Mouse (Mus musculus): ENCODE results near the gene Jph4. TPM values are rescaled to one million over a fixed set of nuclear protein-coding genes. Genes with fewer than 3 reads are reported as not detected.
A peak's percentile ranks its signal among the peaks of the same experiment; 100 is the strongest.

Jph4 gene
- polyA plus RNA-seq, 1 experiment from 2014 or later: 45.1 TPM

DNA sequence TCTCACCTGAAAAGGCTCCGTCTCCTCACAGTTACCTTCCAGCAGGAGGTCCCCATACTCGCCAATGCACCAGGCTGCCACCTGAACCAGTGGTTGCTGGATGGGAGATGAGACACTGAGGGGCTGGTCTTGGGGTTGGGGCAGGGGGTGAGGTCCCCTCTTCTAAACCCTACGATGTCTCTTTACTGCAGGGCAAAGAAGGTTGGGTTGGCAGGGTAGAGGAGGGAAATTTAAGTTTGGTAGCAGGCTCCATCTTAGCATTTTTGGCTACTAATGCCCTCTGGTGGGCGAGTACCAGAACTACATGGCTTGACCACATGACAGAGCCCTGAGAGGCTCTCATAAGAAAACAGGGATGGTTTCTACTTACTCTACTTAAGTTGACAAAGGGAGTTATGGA is 15.1 kb downstream of the Jph4 start:
- whole genome bisulfite sequencing: 55% methylated on average over 4 of the region's 4 CpGs
- H3K36me3 ChIP-seq (ENCODE audit: control insufficient read depth, insufficient read depth): no peaks in the 10 kb centered on the region
- no peaks in the 10 kb centered on the region for H3K9me3 ChIP-seq (ENCODE audit: control insufficient read depth, low read length)
- H3K9ac ChIP-seq (replicated peaks; ENCODE audit: low read depth, low read length): no peak overlapping the region
- no peak overlapping the region for H3K4me3 ChIP-seq (replicated peaks; ENCODE audit: low read length)
- H3K27ac ChIP-seq (ENCODE audit: low read length): no peak overlapping the region
- peak; percentile 5; the same call in 1 of the 2 replicates for ATAC-seq
- no peaks in the 10 kb centered on the region for H3K27me3 ChIP-seq (replicated peaks; ENCODE audit: control insufficient read depth, insufficient read depth, low read length)
- H3K4me2 ChIP-seq (ENCODE audit: low read length): no peak overlapping the region
- peaks cover 25% of the 10 kb centered on the region for H3K4me1 ChIP-seq (replicated peaks; ENCODE audit: control insufficient read depth, insufficient read depth, low read length)

DNA sequence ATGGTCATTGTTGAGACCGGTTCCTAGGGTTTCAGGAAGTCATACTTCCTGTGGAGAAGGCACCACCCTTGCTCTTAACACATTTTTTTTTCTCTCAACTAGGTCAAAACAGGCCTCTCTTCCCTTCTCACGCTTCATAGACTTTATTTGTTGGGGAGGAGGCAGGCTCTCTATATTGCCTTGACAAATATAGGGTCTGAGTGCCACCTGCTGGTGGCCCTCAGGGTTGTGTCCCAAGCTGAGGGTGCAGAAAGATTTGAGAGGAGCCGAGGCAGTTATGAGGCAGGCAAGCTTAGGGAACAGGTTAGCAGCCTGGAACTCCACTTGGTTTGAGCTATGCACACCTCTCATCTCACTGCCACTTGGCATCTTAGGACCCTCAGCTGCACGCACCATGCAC is 18.7 kb downstream of the Jph4 start:
- Histone ChIP-seq H3K4me3 (replicated peaks; ENCODE audit: low read length) (no peak overlapping the region), H3K9ac (replicated peaks; ENCODE audit: low read depth, low read length) (no peak overlapping the region), H3K27ac (ENCODE audit: low read length) (no peak overlapping the region), H3K36me3 (ENCODE audit: control insufficient read depth, insufficient read depth) (no peaks in the 10 kb centered on the region), H3K4me1 (replicated peaks; ENCODE audit: control insufficient read depth, insufficient read depth, low read length) (peaks cover 28% of the 10 kb centered on the region), H3K4me2 (ENCODE audit: low read length) (no peak overlapping the region), H3K27me3 (replicated peaks; ENCODE audit: control insufficient read depth, insufficient read depth, low read length) (no peaks in the 10 kb centered on the region), H3K9me3 (ENCODE audit: control insufficient read depth, low read length) (no peaks in the 10 kb centered on the region)
- 0 out of 2 replicates have a peak, but pooled peaks have one; percentile 5 for ATAC-seq
- WGBS: 51% methylated on average over 4 of the region's 4 CpGs

DNA sequence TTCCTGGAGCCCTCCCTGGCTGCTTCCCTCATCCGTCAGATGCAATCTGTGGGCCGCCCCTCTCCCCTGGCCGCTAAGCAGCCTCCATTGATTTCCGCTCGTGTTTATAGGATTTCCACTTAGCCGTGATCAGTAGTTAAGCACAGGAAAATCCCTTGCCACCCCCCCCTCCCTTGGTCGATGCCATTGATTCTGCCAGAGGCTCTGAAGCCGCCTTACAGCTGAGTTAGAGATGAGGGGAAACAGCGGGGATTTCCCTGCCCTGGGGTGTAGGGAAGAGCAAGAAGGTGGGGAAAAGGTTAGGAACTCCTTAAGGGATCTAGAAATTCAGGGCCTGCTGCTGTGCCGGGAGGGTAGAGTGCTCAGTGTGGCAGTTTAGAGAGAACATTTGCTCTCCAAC is 19.1 kb downstream of the Jph4 start:
- Histone ChIP-seq H3K27me3 (replicated peaks; ENCODE audit: control insufficient read depth, insufficient read depth, low read length) (no peaks in the 10 kb centered on the region), H3K4me2 (ENCODE audit: low read length) (no peak overlapping the region), H3K9me3 (ENCODE audit: control insufficient read depth, low read length) (no peaks in the 10 kb centered on the region), H3K36me3 (ENCODE audit: control insufficient read depth, insufficient read depth) (no peaks in the 10 kb centered on the region), H3K4me1 (replicated peaks; ENCODE audit: control insufficient read depth, insufficient read depth, low read length) (peaks cover 28% of the 10 kb centered on the region), H3K9ac (replicated peaks; ENCODE audit: low read depth, low read length) (no peak overlapping the region), H3K27ac (ENCODE audit: low read length) (no peak overlapping the region), H3K4me3 (replicated peaks; ENCODE audit: low read length) (no peak overlapping the region)
- WGBS: 65% methylated on average over 10 of the region's 10 CpGs
- ATAC-seq: no peak

DNA sequence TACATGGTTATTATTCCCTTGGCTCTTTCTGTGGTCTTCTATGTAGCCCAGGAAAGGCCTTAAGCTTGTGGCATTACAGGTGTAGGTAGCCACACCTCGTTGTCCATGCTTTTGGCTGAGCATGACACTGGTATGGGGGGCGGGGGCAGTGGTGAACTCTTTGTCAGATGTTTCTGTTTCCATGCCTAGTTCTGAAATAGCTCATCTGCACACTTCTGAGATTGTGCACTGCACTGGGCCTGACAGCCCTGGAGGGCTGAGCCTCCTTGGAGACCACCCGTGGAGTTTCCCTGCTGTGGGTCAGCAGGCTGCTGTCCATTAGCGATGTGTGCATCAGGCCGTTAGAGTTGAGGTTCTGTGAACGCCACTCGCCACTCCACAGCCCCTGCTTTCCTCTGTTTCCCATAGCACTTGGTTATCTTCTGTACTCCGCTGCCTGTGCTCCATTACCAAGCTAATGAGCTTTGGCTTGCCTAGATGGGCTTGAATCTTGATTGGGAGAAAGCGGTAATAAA is 20.1 kb downstream of the Jph4 start:
- WGBS: 43% methylated on average over 9 of the region's 9 CpGs

DNA sequence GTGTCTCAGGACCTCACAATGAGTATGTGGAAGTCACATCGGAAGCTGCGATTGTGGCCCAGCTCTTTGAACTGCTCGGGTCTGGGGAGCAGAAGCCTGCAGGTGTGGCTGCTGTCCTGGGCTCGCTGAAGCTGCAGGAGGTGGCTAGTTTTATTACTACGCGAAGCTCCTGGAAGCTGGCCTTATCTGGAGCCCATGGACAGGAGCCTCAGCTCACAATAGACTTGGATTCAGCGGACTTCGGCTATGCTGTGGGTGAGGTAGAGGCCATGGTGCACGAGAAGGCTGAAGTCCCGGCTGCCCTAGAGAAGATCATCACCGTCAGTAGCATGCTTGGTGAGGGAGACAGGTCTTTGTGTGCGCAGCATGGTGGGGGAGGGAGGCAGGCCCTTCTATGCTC is 21.1 kb downstream of the Jph4 start:
- WGBS: 67% methylated on average over 12 of the region's 12 CpGs
- Histone ChIP-seq H3K4me3 (replicated peaks; ENCODE audit: low read length) (peak overlapping the region; percentile 72), H3K4me2 (ENCODE audit: low read length) (peak overlapping the region; percentile 80), H3K27ac (ENCODE audit: low read length) (no peak overlapping the region), H3K36me3 (ENCODE audit: control insufficient read depth, insufficient read depth) (no peaks in the 10 kb centered on the region), H3K27me3 (replicated peaks; ENCODE audit: control insufficient read depth, insufficient read depth, low read length) (no peaks in the 10 kb centered on the region), H3K4me1 (replicated peaks; ENCODE audit: control insufficient read depth, insufficient read depth, low read length) (peaks cover 34% of the 10 kb centered on the region), H3K9me3 (ENCODE audit: control insufficient read depth, low read length) (no peaks in the 10 kb centered on the region), H3K9ac (replicated peaks; ENCODE audit: low read depth, low read length) (peak overlapping the region; percentile 88)
- no peak for ATAC-seq

More for the DNA sequence above, 20.1 kb downstream of the Jph4 start:
- Histone ChIP-seq H3K9ac (replicated peaks; ENCODE audit: low read depth, low read length) (no peak overlapping the region), H3K4me2 (ENCODE audit: low read length) (peak overlapping the region; percentile 8), H3K36me3 (ENCODE audit: control insufficient read depth, insufficient read depth) (no peaks in the 10 kb centered on the region), H3K4me3 (replicated peaks; ENCODE audit: low read length) (no peak overlapping the region), H3K9me3 (ENCODE audit: control insufficient read depth, low read length) (no peaks in the 10 kb centered on the region), H3K27me3 (replicated peaks; ENCODE audit: control insufficient read depth, insufficient read depth, low read length) (no peaks in the 10 kb centered on the region), H3K27ac (ENCODE audit: low read length) (no peak overlapping the region), H3K4me1 (replicated peaks; ENCODE audit: control insufficient read depth, insufficient read depth, low read length) (peaks cover 31% of the 10 kb centered on the region)
- ATAC-seq: no peak

DNA sequence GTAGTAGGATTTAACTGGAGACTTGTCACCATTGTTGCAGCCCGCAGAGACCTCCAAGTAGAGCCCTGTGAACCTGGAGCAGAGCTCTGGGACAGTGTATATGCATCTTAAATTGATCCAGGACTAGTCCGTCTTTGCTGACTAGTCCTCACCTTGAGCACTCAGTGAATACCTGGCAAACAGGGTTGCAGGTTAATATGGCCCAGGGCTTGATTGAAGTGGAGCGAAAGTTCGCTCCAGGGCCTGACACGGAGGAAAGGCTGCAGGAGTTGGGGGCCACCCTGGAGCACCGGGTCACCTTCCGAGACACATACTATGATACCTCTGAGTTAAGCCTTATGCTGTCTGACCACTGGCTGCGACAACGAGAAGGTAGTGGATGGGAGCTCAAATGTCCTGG is 21.5 kb downstream of the Jph4 start:
- Histone ChIP-seq H3K4me3 (replicated peaks; ENCODE audit: low read length) (peak overlapping the region; percentile 72), H3K9me3 (ENCODE audit: control insufficient read depth, low read length) (no peaks in the 10 kb centered on the region), H3K27ac (ENCODE audit: low read length) (peak overlapping the region; percentile 88), H3K4me2 (ENCODE audit: low read length) (peak overlapping the region; percentile 80), H3K27me3 (replicated peaks; ENCODE audit: control insufficient read depth, insufficient read depth, low read length) (no peaks in the 10 kb centered on the region), H3K4me1 (replicated peaks; ENCODE audit: control insufficient read depth, insufficient read depth, low read length) (peaks cover 38% of the 10 kb centered on the region), H3K36me3 (ENCODE audit: control insufficient read depth, insufficient read depth) (no peaks in the 10 kb centered on the region), H3K9ac (replicated peaks; ENCODE audit: low read depth, low read length) (peak overlapping the region; percentile 88)
- 52% methylated on average over 9 of the region's 9 CpGs for WGBS
- no peak for ATAC-seq

DNA sequence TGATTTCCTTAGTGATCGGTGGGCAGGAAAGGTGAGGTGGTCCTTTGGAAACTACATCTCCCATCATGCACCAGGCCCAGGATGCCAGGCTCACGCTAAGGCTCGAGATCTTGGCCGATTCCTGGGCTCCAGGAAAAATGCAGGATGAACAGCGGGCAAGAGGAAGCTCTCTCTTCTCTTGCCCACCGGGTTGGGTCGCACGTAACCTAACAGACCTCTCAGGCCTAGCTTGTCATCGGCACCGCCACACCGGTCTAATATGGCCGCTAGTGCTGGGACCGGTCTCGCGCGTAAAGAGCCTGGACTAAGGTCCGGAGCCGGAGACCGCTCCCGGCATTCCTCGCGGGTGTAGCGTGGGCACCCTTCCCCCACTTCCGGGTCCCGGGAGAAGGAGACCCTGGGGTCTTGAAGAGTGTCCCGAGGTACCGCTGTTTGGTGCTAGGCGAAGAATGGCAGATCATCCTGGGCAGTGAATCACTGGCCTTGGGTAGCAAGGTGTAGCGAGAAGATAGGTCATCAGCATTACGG is 22.0 kb downstream of the Jph4 start, which contains the start of gene Thtpa:
TSS of gene Thtpa (plus strand) at position 81 of the 528 bp plus-strand sequence.
- ATAC-seq: peak; percentile 47
- H3K4me2 ChIP-seq (ENCODE audit: low read length): peak within 1 kb of the TSS; percentile 80
- WGBS: under 1% methylated on average over 30 of the region's 30 CpGs
- no peaks in the 10 kb centered on the region for H3K9me3 ChIP-seq (ENCODE audit: control insufficient read depth, low read length)
- H3K9ac ChIP-seq (replicated peaks; ENCODE audit: low read depth, low read length): peak within 1 kb of the TSS; percentile 88
- H3K27ac ChIP-seq (ENCODE audit: low read length): peak within 1 kb of the TSS; percentile 88
- no peaks in the 10 kb centered on the region for H3K36me3 ChIP-seq (ENCODE audit: control insufficient read depth, insufficient read depth)
- H3K27me3 ChIP-seq (replicated peaks; ENCODE audit: control insufficient read depth, insufficient read depth, low read length): no peaks in the 10 kb centered on the region
- H3K4me1 ChIP-seq (replicated peaks; ENCODE audit: control insufficient read depth, insufficient read depth, low read length): peaks cover 43% of the 10 kb centered on the region
- peak within 1 kb of the TSS; percentile 72 for H3K4me3 ChIP-seq (replicated peaks; ENCODE audit: low read length)

DNA sequence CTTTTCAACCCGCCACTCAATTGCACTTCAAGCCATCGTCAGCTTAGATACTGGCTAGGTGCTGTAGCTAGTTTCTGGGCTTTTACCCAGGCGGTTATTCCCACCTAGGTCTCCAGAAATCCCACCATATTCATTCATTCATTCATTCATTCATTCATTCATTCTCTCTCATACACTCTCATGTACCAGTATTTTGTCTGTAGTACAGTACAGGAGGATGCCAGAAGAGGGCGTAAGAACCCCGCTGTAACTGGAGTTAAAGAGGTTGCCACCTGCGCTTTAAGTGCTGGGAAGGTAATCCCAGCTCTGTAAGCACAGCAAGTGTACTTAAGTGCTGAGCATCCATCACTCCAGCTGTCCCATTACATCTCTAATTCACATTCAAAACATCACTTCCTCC is 22.8 kb downstream of the Jph4 start:
- peaks cover 51% of the 10 kb centered on the region for H3K4me1 ChIP-seq (replicated peaks; ENCODE audit: control insufficient read depth, insufficient read depth, low read length)
- H3K27ac ChIP-seq (ENCODE audit: low read length): no peak overlapping the region
- WGBS: 51% methylated on average over 6 of the region's 6 CpGs
- no peaks in the 10 kb centered on the region for H3K9me3 ChIP-seq (ENCODE audit: control insufficient read depth, low read length)
- no peak overlapping the region for H3K4me2 ChIP-seq (ENCODE audit: low read length)
- no peaks in the 10 kb centered on the region for H3K36me3 ChIP-seq (ENCODE audit: control insufficient read depth, insufficient read depth)
- H3K9ac ChIP-seq (replicated peaks; ENCODE audit: low read depth, low read length): no peak overlapping the region
- no peak for ATAC-seq
- no peak overlapping the region for H3K4me3 ChIP-seq (replicated peaks; ENCODE audit: low read length)
- H3K27me3 ChIP-seq (replicated peaks; ENCODE audit: control insufficient read depth, insufficient read depth, low read length): no peaks in the 10 kb centered on the region

DNA sequence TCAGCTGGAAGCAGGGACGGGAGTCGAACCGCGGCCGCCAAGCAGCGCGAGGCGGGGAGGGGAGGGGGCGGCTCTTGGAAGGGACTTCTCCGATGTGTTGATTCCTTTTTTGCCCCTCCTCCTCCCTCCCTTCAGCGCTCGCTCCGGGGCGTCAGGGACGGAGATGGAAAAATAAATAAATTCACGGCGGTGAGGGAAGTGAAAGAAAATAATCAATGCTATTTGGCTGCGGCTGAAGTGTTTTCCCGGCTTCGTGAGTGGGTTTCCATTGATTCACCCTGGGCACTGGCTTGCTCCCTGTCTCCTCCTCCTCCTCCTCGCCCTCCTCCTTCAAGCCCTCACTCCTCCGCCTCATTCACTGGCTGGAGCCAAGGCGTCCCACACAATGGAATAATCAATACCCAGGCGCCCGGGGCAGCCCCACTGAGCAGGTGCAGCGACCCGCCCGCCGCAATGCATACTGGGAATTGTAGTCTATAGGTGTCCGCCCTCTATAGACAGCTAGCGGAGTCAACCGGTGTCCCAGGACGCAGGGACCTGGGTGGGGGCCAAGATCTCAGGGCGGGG is 24.6 kb downstream of the Jph4 start, which contains the start of gene Zfhx2:
TSS of gene Zfhx2 (minus strand) at position 314 of the 567 bp plus-strand sequence.
- under 1% methylated on average over 34 of the region's 34 CpGs for WGBS
- Histone ChIP-seq H3K4me3 (replicated peaks; ENCODE audit: low read length) (peak within 1 kb of the TSS; percentile 75), H3K4me1 (replicated peaks; ENCODE audit: control insufficient read depth, insufficient read depth, low read length) (peaks cover 64% of the 10 kb centered on the region), H3K27ac (ENCODE audit: low read length) (peak within 1 kb of the TSS; percentile 95), H3K36me3 (ENCODE audit: control insufficient read depth, insufficient read depth) (no peaks in the 10 kb centered on the region), H3K4me2 (ENCODE audit: low read length) (peak within 1 kb of the TSS; percentile 89), H3K9ac (replicated peaks; ENCODE audit: low read depth, low read length) (peak within 1 kb of the TSS; percentile 98), H3K27me3 (replicated peaks; ENCODE audit: control insufficient read depth, insufficient read depth, low read length) (no peaks in the 10 kb centered on the region), H3K9me3 (ENCODE audit: control insufficient read depth, low read length) (no peaks in the 10 kb centered on the region)
- peak; percentile 91 for ATAC-seq

All from forebrain, embryonic 16.5 days (tissue).